Mouse (Mus musculus) spleen, postnatal 14 days (tissue): ENCODE measurements around the gene Fkrp.
A peak's percentile ranks its signal among the peaks of the same experiment; 100 is the strongest.

Experiments used
- DNase-seq, 2 experiments: peaks; one replicate each; pipeline ENCODE4 v3.0.0; 2021 to 2022; ENCODE audit warnings: low spot score in 2 of 2

The Fkrp gene

DNA sequence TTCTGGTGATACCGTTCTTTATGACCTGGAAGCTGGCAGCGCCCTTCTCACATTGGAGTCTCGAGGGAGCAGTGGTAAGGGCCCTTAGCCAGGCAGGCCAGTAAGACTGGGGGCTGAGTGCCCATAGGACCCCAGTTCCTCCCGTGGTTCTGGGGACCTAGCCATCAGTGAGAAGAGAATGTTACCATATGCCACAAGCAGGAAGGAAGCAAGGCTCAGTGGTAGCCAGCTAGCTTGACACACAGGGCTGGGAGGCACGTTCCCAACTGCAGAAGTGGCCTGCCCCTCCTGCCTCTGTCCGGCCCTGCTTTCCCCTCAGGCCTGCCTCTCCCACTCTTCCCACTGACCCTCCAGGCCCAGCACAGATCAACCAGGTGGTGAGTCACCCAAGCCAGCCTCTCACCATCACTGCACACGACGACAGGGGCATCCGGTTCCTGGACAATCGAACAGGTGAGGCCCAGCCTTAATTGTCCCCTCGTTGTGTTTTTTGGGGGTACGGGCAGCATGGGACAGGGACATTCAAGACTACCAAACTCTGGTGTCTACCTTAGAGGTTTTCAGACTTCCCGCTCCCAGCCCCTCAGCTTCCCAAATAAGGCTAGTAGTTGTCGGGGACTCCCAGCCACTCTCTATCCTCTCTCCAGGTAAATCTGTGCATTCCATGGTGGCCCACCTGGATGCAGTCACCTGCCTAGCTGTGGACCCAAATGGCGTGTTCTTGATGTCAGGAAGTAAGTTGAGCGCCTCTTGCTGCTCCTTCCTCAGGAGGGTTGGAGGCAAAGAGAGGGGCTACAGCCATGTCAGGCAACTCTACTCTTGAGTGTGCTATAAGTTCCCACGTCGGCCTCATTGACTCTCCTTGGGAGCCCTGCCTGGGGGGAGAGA is 21.6 kb upstream of the Fkrp start:
- DNase-seq: no peak

DNA sequence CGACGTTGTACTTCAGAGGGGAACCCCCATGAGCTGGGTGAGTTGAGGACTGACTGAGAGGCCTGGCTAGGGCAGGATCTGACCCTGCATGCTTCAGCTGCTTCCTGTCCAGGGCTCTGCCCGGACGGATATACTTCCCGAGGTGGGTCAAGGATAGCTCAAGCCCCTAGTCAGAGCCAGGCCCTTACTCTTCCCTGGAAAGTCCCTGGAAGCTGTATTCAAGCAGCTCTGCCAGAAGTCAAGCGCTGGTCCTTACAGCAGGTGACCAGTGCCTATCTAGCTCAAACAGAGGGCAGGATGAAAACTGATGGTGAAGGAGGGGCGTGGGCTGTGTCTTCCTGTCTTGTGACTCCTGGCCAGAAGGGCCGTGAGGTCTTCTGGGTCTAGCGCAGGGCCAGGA is 13.9 kb upstream of the Fkrp start:
- no peak for DNase-seq

DNA sequence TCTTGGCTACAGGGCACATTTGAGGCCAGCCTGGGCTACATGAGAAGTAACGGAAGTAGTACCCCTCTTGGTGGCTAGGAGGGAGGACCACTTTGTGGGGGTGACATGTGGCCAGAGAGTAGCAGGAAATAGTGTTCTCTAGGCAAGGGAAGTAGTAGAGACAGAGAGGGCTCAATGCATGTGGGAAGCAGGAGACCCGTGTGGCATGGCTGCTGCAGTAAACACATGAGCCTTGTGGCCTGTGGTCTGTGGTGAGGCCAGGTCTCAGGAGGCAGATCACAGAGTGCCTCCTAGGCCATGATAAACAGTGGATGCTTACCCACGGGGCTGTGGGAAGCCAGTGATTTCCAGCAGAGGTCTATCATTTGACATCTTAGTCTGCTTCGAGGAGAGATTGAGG is 10.7 kb upstream of the Fkrp start:
- DNase-seq: no peak

DNA sequence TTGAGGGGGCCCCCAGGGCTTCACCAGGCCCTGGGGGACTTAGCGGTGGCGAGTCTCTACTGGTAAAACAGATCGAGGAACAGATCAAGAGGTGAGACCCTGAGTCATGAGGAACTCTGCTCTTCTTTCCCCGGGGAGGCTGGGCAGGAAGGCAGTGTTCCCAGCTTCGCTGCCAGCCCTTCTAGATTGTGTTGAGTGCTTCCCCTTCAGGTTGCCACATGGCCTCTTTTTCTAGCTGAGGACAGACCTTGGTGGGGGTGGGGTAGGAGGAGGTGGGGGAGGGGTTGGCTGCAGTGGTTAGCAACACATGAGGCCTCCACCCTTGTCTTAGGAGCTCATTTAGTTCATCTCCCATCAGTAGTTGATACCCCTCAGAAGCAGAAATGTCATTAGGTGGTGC is 10.0 kb upstream of the Fkrp start:
- no peak for DNase-seq

DNA sequence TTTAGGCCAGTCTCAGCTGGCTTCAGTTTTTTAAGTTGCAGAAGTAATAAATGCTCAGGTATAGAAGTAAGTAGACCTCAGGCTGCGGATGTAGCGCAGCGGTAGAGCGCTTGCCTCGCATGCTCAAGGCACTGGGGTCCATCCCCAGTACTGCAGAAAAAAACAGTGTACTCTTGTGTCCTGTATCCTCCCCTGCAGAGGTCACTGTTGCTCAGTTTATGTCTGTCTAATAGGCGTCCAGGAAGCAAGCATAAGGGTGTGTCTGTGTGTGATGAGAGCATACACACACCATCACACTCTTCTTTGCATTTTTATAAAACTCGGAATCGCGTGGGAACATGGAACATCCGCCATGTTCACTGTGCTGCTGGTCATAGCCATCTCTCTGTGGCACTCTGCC is 9.3 kb upstream of the Fkrp start:
- peak in 1 of 2 experiments; percentile 47 for DNase-seq

DNA sequence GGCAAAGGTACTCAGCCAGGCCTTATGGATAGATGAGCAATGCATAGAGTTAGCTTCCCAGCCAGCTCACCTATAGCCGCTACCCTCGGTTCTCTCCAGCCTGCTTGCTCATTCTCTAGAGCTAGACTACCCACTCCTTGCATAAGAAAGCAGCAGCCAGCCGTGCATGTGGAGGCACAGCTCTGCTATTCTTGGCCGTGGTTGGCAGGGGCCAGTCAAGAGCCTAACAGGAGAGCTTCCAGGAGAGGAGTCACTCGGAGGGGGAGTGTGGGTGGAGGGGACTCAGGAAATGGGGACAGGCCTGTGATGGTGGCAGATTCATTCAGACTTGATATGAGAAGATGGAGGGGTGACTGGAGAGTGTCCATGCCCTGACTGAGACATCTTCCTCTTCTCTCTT is 7.2 kb upstream of the Fkrp start:
- DNase-seq: no peak

DNA sequence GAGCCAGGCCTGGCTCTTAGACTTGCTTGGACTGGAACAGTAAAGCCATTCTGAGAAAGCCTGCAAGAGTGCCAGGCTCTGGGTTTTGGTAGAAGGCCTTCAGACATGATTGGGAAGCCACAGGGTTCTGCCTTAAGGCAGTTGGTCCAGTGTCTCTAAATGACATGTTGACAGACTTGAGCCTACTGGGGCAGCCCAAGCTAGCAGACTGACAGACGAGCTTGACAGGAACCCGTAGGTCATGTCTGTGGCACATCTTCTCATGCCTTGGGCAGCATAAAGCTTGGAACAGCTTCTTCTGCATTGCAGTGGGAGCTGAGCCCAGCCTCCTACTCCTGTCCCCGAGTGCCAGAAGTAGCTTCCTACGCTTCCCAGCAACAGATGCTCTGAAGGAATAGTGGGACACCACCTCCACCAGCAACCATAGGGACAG is 5.2 kb upstream of the Fkrp start:
- no peak for DNase-seq

DNA sequence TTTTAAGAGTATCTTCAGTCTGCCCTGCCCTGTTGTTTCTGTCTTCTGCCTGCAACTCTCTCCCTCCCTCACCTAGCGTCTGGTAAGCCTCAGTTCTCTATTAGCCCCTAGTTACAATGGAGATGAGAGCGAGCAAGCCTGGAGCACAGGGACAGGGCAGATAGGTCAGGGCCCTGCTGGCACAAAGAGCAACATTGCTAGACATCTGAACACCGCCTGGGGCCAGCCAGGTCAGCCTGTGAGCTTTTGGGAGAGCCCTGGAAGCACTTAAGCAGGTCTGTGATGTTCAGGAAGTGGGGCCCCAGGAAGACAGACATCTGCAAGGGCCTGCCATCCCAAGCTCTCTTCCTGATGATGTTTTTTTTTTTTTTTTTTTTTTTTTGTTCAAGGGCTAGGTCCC is 4.6 kb upstream of the Fkrp start:
- DNase-seq: no peak

DNA sequence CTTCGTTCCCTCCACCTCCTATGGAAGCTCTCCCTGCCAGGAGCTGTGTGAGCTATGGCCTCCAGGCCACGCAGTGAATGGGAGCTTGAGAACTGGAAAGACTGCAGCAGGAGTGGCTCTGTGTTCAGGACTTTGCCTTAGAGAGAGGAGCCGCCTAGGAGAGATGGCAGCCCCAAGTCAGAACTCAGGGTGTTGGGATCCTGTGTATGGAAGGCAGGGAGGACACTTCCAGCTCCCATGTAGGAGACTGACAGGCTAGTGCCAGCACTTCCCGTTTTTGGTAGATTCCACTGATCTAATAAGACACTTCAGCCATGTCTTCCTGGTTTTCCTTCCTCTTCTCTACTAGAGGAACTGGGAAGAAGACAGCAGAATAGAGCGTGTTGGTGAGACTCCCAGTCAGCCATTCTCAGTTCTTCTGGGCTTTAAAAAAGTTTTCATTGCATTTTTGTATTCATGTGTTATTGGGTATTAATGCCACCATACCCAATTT is 3.8 kb upstream of the Fkrp start:
- DNase-seq: no peak

DNA sequence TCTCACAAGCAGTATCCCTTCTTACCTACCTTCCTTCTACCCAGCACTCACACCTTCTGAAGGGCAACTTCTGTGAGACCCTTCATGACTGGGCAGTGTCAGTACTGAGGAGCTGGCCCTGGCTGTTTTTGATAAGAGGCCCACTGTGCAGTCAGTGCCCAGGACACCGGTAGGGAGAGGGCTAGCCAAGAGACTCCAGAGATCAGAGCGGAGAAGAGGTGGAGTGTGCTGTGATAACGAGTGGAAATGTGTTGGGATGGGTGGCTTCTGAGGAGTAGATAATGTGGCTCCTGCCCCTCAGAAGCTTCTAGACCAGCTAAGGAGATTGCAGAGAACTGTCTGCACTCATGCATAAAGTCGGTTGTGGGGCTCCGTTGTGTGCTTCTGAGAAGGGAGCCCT is 3.3 kb upstream of the Fkrp start:
- no peak for DNase-seq

DNA sequence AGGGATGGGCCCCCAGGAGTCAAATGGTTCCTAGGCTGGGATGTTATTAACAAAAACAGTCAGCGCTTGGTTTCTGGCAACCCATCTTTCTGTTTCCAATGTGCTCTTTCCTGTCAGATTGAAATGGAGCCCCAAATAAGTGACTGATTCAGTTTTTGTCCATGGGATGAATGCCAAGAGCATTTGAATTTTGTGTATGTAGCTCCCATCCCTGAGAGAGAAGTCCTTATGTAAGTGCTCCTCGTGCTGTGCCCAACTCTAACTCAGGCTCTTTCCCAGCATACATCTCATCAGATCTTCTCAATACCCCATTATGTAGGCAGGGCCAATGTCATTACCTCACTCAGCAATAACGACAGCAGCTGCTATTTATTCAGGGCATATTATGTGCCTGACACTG is 1.2 kb upstream of the Fkrp start:
- no peak for DNase-seq

DNA sequence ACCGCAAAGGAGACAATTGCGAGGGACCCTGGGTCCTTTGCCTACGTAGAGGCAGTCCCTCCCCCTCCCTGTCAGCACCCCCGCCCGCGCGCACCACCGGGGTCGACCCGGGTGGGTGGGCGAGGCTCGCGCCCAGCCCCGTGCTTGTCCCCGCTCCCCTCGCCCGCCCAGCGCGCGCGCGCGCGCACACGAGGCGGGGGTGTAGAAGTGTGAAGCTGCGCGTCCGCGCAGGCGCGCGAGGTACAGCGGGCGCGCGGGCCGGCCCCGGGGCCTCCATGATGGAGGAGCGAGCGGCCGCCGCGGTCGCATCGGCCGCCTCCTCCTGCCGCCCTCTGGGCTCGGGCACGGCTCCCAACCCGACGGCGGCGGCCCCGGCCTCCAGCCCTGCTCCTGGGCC is 456 bp downstream of the Fkrp start:
- peak; percentile 60 to 72 for DNase-seq

DNA sequence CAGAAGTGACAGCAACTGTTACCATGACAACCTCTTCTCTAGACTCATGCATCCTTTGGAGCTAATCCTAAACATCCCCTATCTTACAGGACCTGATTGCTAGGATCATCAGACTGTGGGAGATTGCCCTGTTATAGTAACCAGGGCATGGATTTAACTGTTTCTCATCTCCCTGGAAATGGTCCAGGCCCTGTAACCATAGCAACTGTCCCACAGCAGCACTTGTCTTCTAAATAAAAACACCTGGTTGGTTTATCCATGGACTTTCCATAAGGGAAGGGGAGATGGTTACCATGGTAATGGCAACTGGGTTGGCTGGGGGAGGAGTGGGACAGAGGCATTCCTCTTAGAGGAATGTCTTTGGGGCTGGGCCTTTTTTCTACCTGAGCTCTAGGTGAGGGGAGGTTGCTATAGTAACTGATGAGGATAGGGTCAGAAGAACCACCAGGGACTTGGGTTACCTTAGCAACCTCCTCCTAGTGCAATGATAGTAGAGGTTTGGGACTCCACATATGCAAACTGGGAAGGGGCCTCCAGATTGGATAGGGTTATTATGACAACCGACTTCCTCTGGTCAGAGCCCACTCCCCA is 1.1 kb downstream of the Fkrp start, which contains the start of gene Strn4:
Gene Strn4 (plus strand): TSS at position 539 of the 591 bp plus-strand sequence.
- no peak for DNase-seq

DNA sequence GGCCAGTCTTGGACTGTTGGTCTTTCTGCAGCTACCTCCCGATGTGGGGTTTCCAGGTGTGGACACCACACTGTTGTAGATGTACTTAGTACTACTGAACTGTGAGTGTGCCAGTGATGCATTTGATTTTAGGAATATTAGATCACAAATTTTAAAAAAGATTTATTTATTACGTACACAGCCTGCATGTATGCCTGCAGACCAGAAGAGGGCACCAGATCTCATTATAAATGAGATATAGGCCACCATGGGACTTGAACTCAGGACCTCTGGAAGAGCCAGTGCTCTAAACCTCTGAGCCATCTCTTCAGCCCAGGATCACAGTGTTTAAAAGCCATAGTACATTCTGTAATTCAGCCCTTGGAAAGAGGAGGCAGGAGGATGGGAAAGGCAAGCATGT is 4.0 kb downstream of the Fkrp start:
- DNase-seq: no peak

DNA sequence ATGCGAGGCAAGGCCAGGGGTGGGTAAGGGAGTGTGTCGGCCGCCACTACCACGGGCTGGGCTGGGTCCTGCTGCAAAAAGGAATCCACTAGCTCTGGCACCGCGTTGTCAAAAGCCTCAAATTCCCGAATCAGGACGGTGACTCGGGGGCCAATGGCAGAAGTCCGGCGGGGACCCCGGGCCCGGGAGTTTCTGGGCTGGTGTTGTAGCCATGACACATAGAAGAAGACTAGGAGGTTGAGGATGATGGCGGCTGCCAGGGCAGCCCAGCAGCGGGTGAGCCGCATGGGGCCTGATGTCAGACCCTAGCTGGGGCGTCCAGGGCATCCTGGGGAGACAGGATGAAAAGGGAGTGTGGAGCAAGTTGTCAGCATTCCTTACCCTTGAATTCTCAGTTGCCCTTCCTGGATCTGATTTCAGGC is 4.9 kb downstream of the Fkrp start:
- DNase-seq: no peak

DNA sequence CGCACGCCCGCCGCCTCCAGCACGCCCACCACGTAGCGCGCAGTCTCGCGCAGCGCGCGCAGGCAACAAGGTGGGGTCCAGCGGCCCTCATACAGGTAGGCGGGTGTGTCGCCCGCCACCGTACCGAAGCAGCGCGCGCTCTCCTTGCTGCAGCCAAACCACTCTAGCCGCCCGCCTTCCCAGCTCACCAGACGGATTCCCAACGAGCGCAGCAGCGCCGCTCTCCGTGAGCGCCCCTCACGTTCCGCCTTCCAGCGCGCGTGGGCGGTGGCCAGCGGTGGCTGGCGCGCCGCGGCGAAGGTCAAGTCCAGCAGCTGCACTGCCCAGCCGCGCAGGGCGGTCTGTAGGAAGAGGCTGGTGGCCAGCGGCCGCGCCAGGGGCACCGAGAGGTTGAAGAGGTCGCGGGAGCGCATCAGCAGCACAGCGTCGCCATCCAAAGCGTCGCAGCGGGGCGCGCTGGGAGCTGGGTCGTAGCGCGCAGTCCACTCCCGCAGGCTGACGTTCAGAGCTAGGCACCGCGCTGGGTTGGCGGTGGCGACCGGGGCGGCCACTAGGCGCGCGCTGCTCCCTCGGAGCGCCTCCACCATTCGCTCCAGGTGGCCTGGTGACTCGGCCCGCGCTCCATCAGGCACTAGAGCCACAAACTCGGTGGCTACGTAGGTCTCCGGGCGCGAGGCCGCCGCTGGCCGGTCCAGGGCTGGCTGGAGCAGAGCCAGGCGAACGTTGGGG is 5.4 kb downstream of the Fkrp start:
- DNase-seq: no peak

DNA sequence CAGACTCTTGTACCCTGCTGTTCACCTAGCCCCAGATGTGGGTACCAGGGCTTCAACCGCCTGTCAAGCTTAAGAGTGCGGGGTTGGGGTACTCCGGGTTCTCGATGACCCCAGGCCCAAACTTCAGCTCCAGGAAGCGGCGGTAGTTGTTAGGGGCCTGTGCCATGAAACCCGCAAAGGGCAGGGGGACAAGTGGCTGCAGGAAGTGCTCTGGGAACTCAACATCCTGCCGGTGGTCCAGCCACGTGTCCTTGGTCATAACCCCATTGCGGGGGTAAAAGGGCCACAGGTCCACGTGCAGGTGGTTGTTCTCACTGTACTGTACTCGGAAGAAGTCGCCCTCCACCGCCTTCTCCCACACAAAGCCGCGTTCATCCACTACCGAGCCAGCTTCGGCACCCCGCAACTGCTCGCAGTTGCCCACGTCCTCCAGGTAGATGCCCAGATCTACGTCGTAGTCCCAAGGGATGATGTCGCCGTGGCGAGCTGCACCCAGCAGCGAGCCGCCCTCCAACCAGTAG is 6.1 kb downstream of the Fkrp start:
- no peak for DNase-seq

DNA sequence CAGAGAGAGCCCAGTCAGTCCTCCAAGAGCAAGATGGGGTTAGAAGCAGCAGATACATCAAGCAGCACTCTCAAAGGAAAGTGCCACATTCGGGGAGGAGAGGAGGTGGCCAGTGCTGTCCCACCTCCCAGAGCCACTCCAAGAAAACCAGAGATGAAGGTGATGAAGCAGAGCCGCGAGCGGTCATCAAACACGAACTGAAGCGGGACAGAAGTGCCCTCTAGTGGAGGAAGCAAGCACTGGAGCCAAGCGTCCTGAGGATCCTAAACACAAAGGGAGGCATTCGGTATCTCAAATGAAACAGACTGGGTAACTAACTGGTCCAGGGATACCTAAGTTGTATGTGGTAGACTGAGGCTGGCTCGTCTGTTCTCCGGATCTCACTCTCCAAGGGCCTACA is 6.8 kb downstream of the Fkrp start:
- DNase-seq: peak; percentile 24 to 49

DNA sequence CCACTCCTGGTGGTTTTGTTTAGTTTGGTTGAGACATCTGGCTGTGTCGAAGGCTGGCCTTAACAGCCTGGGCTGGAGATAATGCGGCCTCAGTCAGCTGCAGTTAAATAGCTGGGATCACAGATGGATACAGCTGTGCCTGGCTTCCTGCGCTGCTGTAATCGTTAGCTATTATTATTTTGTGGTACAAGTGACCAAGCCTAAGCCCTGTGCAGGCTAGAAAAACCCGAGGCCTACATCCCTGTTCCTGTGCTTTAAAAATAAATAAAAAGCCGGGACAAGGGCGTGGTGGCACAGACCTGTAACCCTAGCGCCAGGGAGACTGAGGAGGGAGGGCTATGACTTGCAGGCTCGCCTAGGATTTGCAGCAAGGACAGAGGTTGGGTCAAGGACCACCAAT is 7.9 kb downstream of the Fkrp start:
- no peak for DNase-seq

DNA sequence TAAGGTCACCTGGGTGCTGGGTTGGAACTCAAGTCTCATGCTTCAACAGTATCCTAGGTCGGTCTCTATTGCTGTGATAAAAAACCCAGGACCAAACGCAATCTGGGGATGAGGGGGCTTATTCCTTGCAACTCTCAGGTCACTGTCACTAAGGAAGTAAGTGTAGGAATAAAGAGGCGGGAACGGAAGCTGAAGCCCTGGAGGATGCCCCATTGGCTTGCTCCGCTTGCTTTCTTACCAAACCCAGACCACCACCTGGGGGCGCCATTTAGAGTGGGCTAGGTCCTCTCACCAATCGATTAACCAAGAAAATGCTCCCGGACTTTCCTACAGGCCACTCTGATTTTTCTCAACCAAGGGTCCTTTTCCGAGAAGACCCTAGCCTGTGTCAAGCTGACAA is 8.6 kb downstream of the Fkrp start:
- DNase-seq: no peak

DNA sequence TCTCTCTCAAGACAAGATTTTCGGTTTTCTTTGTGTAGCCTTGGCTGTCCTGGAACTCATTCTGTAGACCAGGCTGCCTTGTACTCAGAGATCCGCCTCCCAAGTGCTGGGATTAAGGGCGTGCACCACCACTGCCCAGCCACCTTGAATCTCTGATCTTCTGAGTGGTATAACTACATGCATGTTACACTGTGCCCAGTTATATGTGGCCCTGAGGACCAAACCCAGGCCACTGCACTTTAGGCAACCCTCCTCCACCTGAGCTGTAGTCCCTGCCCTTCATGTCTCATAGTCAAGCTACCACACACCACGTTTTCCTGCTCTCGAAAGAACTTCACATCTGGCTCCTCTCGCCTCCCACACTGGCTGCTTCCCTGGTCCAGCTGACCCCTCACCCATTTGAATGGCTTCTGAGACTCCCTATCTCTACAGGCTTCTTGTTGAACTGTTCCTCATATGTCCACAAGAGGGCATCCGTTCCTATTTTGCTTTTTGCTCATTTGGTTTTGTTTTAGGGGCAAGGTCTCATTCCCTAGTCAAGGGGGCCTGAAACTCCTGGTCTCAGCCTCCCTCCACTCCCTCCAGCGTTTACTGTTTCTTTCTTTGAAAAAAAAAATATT is 12.0 kb downstream of the Fkrp start:
- DNase-seq: no peak

DNA sequence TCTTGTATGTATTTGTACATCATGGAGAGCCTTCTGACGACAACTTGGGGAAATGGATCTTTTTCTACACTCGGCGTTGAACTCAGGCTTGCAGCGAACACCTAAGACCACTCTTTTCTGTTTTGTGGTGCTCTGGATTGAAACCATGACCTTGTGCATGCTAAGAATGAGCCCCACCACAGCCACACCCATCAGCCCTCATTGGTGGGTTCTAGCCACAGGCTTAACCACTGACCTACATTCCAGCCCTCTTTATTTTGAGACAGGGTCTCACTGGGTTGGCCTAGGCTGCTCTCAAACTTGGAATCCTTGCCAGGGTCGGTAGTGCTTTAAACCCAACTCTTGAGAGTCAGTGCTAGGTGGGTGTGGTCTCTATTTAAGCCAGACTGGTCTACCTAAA is 21.6 kb downstream of the Fkrp start:
- DNase-seq: no peak
